In the genomic region with DNA sequence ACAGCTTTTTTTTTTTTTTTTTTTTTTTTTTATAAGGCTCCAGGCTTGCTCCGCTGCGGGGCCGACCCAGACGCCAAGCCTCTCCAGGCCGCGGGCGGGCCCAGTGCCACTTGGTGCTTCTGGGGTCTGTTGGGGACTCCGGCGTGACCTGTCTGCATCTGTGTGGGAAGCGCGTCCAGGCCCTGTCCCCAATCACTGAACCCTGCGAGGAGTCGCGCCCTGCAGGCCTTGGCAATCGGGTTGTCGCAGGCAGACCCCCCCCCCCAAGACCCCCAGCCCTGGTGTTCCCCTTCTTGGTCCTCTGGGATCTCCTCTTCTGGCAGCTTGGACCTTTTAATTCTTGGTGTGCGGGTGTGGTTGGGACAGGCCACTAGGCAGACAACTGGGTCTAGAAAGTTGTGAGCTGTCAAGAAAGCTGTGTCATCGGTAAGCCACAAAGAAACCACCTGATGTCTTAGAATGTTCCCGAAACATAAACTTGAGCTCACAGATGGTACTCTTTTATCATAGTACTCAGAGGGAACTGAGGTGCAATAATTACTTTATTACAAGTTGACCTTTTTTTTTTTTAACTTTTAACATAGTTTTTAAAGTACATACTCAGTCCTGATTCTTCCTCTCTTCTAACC, we compare ENCODE assay signal across 8 mouse cellular contexts. TPM values are rescaled to one million over a fixed set of nuclear protein-coding genes. Genes with fewer than 3 reads are reported as not detected.
DNase-seq lines count a peak whose midpoint lies in the region; ATAC-seq and TF ChIP-seq lines count a peak whose summit lies in the region.

No protein-coding gene starts in this region.

- no peaks in the 10 kb centered on the region for H3K9me3 ChIP-seq in kidney, embryonic 16.5 days (ENCODE audit: low read length)
- no peaks in the 10 kb centered on the region for H3K9me3 ChIP-seq in embryonic facial prominence, embryonic 14.5 days (ENCODE audit: control insufficient read depth, low read length)
- no peaks in the 10 kb centered on the region for H3K9me3 ChIP-seq in liver, postnatal 0 days (ENCODE audit: low read length)
- H3K9me3 ChIP-seq in neural tube, embryonic 14.5 days (ENCODE audit: control insufficient read depth, low read length) = no peaks in the 10 kb centered on the region

- peak overlapping the region; percentile 85 for H3K4me3 ChIP-seq in kidney, embryonic 16.5 days (ENCODE audit: low read length)
- peak overlapping the region; percentile 77 for H3K4me3 ChIP-seq in embryonic facial prominence, embryonic 14.5 days (ENCODE audit: low read depth, low read length)
- H3K4me3 ChIP-seq in liver, postnatal 0 days (ENCODE audit: low read depth, low read length) = peak overlapping the region; percentile 74
- peak overlapping the region; percentile 71 for H3K4me3 ChIP-seq in neural tube, embryonic 14.5 days (ENCODE audit: low read depth, low read length)

- TF ChIP-seq EP300 in liver, postnatal 0 days (IDR thresholded peaks at IDR 0.05; ENCODE audit: low read depth) = no peak

- H3K4me2 ChIP-seq in kidney, embryonic 16.5 days (replicated peaks; ENCODE audit: low read depth, low read length) = peak overlapping the region; percentile 92
- peak overlapping the region; percentile 95 for H3K4me2 ChIP-seq in embryonic facial prominence, embryonic 14.5 days (ENCODE audit: low read depth, low read length)
- H3K4me2 ChIP-seq in liver, postnatal 0 days (ENCODE audit: low read depth, low read length) = peak overlapping the region; percentile 94
- peak overlapping the region; percentile 93 for H3K4me2 ChIP-seq in neural tube, embryonic 14.5 days (ENCODE audit: low read depth, low read length)

- peak; percentile 46 for ATAC-seq in kidney, embryonic 16.5 days (ENCODE audit: low FRiP score, low TSS enrichment)
- ATAC-seq in embryonic facial prominence, embryonic 14.5 days (ENCODE audit: low read depth) = peak; percentile 34
- peak; percentile 24 for ATAC-seq in liver, postnatal 0 days
- ATAC-seq in neural tube, embryonic 14.5 days (ENCODE audit: low read depth) = peak; percentile 55; the same call in 1 of the 2 replicates

- WGBS in kidney, embryonic 16.5 days = 1% methylated on average over 19 of the region's 19 CpGs
- under 1% methylated on average over 13 of the region's 19 CpGs for WGBS in embryonic facial prominence, embryonic 14.5 days
- WGBS in liver, postnatal 0 days (ENCODE audit: insufficient replicate concordance) = under 1% methylated on average over 19 of the region's 19 CpGs
- 2% methylated on average over 19 of the region's 19 CpGs for WGBS in neural tube, embryonic 14.5 days

- peaks cover 13% of the 10 kb centered on the region for H3K4me1 ChIP-seq in kidney, embryonic 16.5 days (ENCODE audit: insufficient read depth, low read length)
- H3K4me1 ChIP-seq in embryonic facial prominence, embryonic 14.5 days (ENCODE audit: control insufficient read depth, insufficient read depth, low read length) = peaks cover 4% of the 10 kb centered on the region
- peaks cover 4% of the 10 kb centered on the region for H3K4me1 ChIP-seq in liver, postnatal 0 days (ENCODE audit: insufficient read depth)
- H3K4me1 ChIP-seq in neural tube, embryonic 14.5 days (ENCODE audit: control insufficient read depth, insufficient read depth, low read length) = peaks cover 9% of the 10 kb centered on the region; the same call in 1 of the 2 replicates

- peak overlapping the region; percentile 92 for H3K27ac ChIP-seq in kidney, embryonic 16.5 days (ENCODE audit: low read length)
- peak overlapping the region; percentile 82 for H3K27ac ChIP-seq in embryonic facial prominence, embryonic 14.5 days (replicated peaks; ENCODE audit: low read depth, low read length)
- H3K27ac ChIP-seq in liver, postnatal 0 days (ENCODE audit: low read depth) = peak overlapping the region; percentile 93
- H3K27ac ChIP-seq in neural tube, embryonic 14.5 days (ENCODE audit: low read depth, low read length) = peak overlapping the region; percentile 91

- no peaks in the 10 kb centered on the region for H3K36me3 ChIP-seq in kidney, embryonic 16.5 days (ENCODE audit: insufficient read depth, low read length)
- 0 out of 2 replicates have a peak, but pooled peaks cover 6% of the 10 kb centered on the region for H3K36me3 ChIP-seq in embryonic facial prominence, embryonic 14.5 days (ENCODE audit: control insufficient read depth, insufficient read depth, low read length)
- no peaks in the 10 kb centered on the region for H3K36me3 ChIP-seq in liver, postnatal 0 days (replicated peaks; ENCODE audit: insufficient read depth, low read length)
- no peaks in the 10 kb centered on the region for H3K36me3 ChIP-seq in neural tube, embryonic 14.5 days (ENCODE audit: control insufficient read depth, insufficient read depth, low read length)

- peak overlapping the region; percentile 89 for H3K9ac ChIP-seq in kidney, embryonic 16.5 days (replicated peaks; ENCODE audit: low read length)
- H3K9ac ChIP-seq in embryonic facial prominence, embryonic 14.5 days (ENCODE audit: low read depth, low read length) = peak overlapping the region; percentile 88
- H3K9ac ChIP-seq in liver, postnatal 0 days (replicated peaks) = peak overlapping the region; percentile 84
- H3K9ac ChIP-seq in neural tube, embryonic 14.5 days (replicated peaks; ENCODE audit: low read depth, low read length) = peak overlapping the region; percentile 82

- TF ChIP-seq CTCF in liver, postnatal 0 days (IDR thresholded peaks at IDR 0.05; ENCODE audit: low read depth) = no peak

- H3K27me3 ChIP-seq in kidney, embryonic 16.5 days (ENCODE audit: insufficient read depth, low read length) = no peaks in the 10 kb centered on the region
- no peaks in the 10 kb centered on the region for H3K27me3 ChIP-seq in embryonic facial prominence, embryonic 14.5 days (replicated peaks; ENCODE audit: control insufficient read depth, insufficient read depth, low read length)
- H3K27me3 ChIP-seq in liver, postnatal 0 days (ENCODE audit: insufficient read depth, low read length) = no peaks in the 10 kb centered on the region
- H3K27me3 ChIP-seq in neural tube, embryonic 14.5 days (ENCODE audit: control insufficient read depth, insufficient read depth, low read length) = no peaks in the 10 kb centered on the region

- no peak for DNase-seq in kidney, adult 8-10 months
- peak; percentile 33 for DNase-seq in ZHBTc4 (ENCODE audit: low read depth, low spot score)
- no peak for DNase-seq in embryonic facial prominence, embryonic 14.5 days (ENCODE audit: low spot score)
- peak; percentile 56 for DNase-seq in heart, postnatal 4 days
- DNase-seq in liver, postnatal 0 days = peak; percentile 60
- DNase-seq in right cerebral cortex, postnatal 25 days = no peak

RNA-seq across cellular contexts. Expression of a gene that starts 1.1 kb away (rescaled TPM):
- polyA plus RNA-seq in kidney, embryonic 16.5 days (2015; fragmentation: Nextera tagmentation; extraction: Ambion mirVana) = 56.5 and 66.8 TPM in 2 replicates
- polyA plus RNA-seq in embryonic facial prominence, embryonic 14.5 days (2014; fragmentation: Nextera tagmentation; extraction: Ambion mirVana) = 66.8 and 67.8 TPM in 2 replicates
- total RNA-seq in heart, postnatal 4 days (2021) = 10 to 100 TPM; 43.2 to 49.3 TPM
- polyA plus RNA-seq in liver, postnatal 0 days (2015; fragmentation: Nextera tagmentation; extraction: Ambion mirVana) = 33.1 and 35.1 TPM in 2 replicates
- 71.7 and 72.4 TPM in 2 replicates for polyA plus RNA-seq in neural tube, embryonic 14.5 days (2014; fragmentation: Nextera tagmentation; extraction: Ambion mirVana)

Comparison
In these comparisons a context has a peak if more than half of its experiments do, and no peak if none do; other contexts are left out.
1. DNase-seq: peak in ZHBTc4 (single experiment), heart, postnatal 4 days (single experiment) and liver, postnatal 0 days (single experiment); none in kidney, adult 8-10 months (0 of 2), embryonic facial prominence, embryonic 14.5 days (single experiment) and right cerebral cortex, postnatal 25 days (single experiment).
2. Peak in every context shown above with its lines, with median percentiles within 50 percentile points of each other: ATAC-seq, H3K27ac ChIP-seq, H3K4me2 ChIP-seq, H3K4me3 ChIP-seq and H3K9ac ChIP-seq.